Mouse (Mus musculus) right cerebral cortex, adult 2 months (tissue): ENCODE data around the gene Hoxc8.

Source experiments
- DNase-seq, 2 experiments: peaks; one replicate each; pipeline ENCODE4 v3.0.0; 2021 to 2022; ENCODE audit warnings: low spot score in 2 of 2

Gene Hoxc8

DNA sequence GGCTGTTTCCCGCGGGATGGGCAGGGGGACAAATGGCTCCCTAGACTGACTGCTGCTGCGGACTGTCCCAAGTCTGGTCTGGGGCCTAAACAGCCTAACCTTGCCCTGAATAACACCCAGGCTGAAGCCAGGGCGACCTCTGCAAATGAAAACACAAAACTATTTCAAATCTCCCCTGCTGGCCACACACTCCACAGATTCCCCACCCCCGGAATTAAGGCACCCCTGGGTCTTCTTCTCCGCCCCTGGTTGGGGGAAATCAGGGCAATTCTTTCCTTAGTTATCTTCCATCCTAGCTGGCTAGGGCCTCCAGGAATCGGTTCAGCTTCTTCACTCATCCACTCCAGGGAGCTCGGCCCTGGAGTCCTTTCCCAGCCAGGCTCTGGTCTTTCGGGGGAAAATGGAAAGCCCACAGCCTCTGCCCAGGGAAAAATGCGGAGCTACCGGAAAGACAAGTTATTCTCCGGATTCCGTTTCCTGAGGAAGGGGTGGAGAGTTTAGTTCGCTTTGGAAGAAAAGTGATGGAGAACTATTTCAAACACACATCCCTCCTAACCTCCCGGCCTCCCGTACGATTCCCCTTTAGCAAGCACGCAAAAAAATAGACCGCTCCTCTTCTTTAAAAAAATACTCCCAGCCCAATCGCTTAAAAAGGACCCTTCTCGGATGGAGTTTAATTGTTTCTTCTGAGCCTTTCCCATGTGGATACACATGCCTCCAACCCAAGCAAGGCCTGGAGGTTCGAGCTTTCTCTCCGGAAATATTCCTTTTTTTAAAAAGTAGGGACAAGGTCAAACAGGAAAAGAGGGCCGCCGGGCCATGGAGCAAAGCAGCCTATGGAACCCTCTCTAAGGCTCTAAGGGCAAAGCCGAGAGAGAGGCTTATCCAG, 25.2 kb upstream of the Hoxc8 start:
- no peak for DNase-seq

DNA sequence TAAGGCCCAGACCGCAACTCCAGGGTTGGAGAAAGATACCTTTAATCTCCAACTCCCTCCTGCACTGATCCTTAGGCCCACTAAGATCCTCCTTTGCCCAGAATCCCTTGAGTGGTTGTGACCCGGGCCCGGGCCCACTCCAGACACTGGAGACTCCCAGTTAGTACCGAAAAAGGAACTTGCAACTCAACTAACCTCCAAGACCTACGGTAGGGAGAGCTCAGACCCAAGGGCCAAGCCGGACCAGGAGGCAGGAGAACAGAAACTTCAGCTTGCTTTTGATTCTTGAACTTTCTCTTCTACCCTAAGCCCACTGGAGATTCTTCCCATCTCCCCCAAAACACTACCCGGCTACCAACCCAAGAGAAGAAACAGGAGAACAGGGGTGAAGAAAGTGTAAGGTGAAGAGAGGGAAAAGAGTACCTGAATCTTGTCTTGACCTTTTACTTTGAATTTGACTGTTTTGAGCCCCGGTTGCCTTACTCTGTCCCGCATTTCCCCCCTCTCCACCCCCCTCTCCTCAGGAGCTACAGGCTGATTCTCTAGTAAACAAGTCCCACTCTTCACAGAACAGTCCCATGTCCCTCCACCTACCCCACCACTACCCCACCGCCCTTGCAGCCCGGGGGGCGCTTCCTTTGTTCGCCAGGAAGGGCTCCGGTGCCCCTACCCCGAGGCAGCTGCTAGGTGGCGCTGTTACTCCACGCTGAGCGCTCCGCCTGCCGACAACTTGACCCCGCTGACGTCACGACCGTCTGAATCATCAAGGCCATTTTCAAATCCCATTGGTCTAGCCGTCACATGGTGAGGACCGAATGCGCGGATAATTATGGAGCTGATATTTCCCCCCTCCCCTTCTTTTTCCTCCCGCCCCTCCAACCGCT, 24.3 kb upstream of the Hoxc8 start:
- no peak for DNase-seq

DNA sequence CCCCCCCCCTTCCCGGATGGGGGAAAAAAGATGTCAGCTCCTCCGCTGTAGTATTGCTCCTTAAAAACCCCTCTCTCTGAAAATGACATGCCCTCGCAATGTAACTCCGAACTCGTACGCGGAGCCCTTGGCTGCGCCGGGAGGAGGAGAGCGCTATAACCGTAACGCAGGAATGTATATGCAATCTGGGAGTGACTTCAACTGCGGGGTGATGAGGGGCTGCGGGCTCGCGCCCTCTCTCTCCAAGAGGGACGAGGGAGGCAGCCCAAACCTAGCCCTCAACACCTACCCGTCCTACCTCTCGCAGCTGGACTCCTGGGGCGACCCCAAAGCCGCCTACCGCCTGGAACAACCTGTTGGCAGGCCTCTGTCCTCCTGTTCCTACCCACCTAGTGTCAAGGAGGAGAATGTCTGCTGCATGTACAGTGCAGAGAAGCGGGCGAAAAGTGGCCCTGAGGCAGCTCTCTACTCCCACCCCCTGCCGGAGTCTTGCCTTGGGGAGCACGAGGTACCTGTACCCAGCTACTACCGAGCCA, 23.6 kb upstream of the Hoxc8 start, which contains the start of gene Hoxc10:
Gene Hoxc10 (plus strand): TSS at position 21 of the 536 bp plus-strand sequence.
- DNase-seq: no peak

DNA sequence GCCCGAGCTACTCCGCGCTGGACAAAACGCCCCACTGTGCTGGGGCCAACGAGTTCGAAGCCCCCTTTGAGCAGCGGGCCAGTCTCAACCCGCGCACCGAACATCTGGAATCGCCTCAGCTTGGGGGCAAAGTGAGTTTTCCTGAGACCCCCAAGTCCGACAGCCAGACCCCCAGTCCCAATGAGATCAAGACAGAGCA, 23.2 kb upstream of the Hoxc8 start, which contains the start of gene Hoxc5:
Gene Hoxc5 (plus strand): TSS at position 132 of the 199 bp plus-strand sequence.
- DNase-seq: no peak

DNA sequence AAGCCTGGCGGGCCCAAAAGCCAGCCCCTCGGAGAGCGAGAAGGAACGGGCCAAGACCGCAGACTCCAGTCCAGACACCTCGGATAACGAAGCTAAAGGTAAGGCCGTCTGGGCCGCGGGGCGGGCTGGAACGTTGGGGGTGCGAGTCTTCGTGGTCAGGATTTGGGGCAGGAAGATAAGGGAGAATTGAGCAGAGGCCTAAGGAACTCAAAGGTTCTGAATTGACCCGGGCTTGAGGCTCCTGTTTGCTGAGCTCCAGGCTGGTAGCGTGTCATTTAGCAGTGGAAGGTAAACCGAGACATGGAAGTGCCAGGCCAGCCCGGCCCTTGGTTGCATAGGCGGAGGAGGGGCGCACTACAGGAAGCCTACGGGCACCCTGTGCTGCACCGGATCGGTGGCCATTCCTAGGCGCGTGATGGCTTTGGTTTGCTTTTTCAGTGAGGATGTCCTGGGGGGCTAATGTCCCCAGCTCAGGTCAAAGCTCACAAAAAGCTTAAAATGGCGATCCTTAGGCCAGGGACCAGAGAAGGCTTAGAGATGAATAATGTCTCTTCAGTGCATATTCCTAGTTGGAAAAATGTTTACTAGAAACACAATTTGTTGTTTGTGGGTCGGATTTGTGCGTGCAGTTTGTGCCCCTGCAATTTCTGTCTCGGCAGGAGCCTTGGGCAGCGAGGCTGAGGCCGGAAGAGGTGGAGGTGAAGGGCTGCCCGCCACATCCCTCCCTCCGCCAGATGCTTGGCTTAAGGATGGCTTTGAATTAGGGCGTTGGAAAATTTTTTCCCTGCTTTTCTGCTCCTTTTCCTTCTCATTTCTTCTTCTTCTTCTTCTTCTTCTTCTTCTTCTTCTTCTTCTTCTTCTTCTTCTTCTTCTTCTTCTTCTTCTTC, 22.7 kb upstream of the Hoxc8 start:
- DNase-seq: no peak

DNA sequence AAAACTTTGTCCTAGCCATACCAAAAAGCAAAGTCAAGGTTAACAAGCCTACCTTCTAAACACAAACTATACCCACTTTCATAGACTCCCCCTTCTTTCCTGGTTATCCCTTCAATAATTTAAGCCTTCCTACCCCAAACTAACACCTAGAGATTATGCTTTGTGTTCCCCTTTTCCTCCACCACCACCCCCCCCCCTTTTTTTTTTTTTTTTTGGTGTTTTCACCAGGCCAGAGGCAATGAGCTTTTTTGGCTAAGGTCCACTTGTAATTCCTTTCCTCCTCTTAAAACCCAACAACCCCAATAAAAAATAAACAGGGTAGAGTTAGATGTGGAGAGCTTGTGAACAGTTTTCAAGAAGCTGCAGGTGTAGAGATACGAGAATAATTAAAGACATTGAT, 21.1 kb upstream of the Hoxc8 start:
- no peak for DNase-seq

DNA sequence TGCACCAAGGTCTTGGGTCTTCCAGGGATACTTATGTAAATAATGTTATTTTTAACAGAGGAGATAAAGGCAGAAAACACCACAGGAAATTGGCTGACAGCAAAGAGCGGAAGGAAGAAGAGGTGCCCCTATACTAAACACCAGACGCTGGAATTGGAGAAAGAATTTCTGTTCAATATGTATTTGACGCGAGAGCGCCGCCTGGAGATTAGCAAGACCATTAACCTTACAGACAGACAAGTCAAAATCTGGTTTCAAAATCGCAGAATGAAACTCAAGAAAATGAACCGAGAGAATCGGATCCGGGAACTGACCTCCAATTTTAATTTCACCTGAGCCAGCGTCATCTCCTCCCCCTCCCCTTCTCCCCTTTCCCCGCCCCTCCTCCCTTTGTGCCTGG, 19.7 kb upstream of the Hoxc8 start:
- DNase-seq: no peak

DNA sequence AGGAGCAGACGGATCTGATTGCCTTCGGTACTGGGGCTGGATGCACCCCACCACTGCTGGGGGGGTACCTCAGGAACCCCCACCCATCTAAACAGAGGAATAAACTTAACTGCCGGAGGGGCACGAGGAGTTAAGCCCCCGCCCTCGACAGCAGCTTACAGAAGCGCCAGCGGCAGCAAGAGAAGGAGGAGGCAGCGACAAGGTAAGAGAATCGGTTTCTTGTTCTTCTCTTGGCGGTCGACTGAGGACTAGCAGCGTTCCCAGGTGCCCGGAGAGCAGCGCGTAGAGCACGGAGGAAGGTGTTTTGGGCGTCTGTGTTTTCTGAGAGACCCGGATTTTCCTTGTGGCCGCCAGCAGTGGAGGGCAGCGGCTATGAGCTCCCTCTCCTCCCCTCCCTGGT, 18.2 kb upstream of the Hoxc8 start:
- no peak for DNase-seq

DNA sequence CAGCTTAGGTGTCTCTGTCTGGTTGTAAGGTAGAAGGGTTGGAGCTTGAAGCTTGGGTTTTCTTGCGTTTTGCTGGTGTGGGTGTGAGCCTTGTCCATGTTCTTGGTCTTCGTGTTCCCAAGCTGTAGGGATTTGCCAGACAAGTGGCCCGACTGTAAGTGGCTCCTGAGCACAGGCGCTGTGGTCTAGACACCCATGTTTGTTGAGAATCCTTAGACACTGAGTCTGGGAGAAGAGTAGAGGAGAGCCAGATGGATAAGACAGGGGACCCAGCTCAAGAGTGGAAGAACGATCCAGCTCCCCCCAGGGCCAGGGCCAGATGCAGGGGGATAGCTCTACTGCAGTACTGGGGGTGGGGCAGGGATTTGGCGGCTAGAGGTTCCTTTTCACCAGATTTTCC, 17.7 kb upstream of the Hoxc8 start:
- no peak for DNase-seq

DNA sequence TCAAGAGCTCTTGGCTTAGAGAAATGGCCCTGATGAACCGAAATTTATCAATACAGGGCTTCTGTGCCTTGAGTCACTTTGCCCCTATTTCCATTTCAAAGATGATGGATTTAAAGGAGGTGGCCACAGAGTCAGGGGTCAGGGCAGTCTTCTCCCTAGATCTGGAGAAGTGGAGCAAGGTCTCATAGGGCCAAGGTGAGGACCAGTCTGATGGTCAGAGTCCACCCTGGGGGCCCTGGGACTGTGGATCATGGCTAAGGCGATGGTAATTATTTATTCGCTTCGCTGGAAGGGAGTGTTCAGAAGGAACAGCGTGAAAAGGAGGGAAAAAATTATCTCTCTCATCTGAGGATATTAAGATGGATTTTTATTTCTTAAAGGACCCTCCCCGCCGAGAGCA, 15.4 kb upstream of the Hoxc8 start:
- no peak for DNase-seq

DNA sequence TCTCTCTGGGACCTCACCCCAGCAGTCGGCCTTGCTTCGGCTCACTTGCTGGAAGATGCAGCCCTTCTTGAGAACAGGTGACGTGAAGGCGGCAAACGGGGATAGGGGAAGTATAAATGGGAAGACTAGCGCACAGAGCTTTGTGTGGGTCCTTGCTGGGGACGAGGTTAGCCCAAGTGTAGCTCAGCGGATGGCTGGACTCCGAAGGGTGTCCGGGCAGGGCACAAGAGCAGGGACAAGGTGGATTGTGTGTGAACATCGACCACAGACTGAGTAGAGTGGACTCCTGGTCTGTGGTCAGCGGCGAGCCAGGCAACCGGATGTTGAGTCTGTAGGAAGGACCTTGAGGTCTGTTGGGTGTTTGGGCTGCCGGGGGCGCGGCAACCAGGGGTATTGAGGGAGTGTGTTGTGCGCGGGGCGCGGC, 14.7 kb upstream of the Hoxc8 start:
- DNase-seq: no peak

DNA sequence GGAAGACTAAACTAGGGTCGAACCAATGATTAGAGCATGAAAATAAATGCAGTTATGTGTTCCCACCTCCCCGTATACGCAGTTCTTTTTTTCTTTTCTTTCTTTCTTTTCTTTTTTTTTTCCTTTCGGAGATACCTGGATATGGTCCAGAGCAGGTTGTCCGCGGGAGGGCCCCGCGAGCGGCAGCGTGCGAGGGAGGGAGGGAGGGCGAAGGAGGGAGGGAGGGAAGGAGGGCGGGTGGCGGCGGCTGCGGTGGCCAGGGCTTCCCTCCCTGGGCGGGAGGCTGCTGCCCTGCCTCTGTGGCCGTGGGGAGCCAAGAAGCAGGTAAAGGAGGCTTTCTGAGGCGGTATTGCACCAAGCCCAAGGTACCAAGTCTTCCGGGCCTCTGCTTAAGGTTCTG, 14.2 kb upstream of the Hoxc8 start, which contains the start of gene Hoxc9:
Gene Hoxc9 (plus strand): TSS at position 269 of the 400 bp plus-strand sequence.
- DNase-seq: no peak

DNA sequence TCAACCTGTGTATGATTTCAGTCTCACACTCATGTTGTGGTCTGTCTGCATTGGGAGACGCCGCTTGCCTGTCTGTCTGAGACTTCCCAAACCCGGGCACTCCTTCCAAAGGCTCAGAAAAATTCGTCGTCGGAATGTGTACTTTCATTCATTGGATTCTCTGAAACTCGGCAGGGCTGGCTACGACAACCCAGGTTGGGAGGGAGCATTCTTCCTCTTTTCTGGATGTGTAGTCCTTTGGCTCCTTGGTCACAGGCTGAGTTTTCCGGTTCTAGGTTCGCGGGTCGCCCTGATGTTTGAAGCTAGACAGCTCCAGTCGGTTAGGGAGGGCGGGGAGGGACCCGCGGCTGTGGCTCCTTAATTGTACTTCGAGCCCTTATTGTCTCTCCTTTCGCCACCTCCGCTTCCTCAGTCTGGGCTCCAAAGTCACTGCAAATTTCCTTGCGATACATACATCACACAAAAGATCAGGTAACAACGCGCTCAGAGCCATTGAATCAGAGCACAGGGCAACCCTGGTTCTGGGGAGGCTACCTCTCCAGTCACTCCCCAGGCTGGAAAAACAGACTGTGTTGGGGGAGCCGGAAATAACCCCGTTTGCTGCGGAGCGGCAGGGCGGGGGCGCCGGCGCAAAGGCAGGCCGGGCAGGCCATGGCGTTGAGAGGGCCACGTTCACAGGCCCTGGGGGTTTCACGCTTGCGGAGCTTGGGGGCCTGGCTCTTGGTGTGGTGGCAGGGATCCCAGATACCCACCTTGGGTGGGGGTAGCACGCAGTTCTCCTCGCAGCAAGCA, 13.6 kb upstream of the Hoxc8 start:
- DNase-seq: no peak

DNA sequence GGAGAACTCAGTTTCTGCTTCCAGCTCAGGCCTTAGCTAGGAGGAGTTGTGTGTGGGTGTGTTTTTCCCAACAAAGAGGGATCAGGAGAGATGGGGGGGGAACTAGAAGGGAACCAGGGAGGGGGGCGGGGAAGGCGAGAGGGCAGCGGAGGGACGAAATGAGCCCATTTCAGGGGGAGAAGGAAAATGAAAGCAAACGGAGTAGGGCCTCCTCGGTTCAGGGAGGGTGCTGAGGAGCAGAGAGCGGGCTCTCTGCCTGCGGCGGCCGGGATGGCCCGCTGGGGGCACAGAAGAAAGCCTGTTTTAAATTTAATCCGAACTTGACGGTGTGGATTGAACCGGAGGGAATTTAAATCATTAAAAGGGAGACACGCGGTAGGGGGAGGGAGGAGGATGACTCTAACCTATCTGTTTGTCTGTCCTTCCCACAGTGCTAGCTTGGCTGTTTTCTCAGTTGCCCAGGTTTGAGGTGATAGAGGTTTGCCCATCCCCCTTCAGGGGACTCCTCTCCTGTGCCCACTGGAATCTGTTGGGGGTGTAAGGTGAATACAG, 12.9 kb upstream of the Hoxc8 start:
- no peak for DNase-seq

DNA sequence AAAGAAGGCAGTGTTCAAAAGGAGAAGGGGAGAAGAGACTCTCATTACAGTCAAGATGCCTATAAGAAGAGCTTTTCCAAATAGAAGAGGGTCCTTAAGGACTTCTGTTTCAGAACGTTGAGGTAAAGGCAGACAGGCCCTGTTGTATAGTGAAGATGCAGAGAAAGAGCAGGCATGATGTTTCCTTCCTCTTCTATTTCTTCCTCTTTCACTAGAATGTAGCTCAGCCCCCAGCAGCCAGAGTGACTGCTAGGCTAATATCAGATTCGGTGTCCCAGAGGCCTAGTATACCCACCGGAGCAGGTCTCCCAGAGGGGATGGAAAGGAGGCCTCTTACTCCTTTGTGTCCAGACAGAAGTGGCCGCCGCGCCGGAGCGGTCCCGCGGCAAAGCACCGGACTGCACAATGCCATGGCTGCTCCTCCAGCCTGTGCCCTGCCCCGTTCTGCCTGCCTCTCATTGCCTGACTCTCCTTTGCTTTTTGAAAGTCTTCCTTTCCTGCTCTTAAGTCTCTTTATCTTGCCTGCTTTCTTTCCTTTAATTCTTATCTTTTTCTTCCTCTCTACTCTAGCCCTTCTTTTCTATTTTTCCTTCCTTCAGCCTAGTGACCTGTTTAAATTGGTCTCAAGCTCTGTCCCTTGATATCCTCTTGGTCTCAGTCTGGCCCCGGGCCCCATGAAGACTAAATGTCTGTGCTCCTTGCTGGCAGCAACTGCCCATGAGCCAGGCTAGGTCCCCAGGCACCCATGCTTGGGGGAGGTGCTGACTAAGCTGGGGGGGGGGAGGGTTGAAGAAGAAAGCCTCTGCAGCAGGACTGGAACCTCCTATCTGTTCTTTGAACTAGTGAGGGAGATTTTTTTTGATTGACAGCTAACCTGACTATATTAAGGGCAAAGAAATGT, 11.5 kb upstream of the Hoxc8 start:
- DNase-seq: no peak

DNA sequence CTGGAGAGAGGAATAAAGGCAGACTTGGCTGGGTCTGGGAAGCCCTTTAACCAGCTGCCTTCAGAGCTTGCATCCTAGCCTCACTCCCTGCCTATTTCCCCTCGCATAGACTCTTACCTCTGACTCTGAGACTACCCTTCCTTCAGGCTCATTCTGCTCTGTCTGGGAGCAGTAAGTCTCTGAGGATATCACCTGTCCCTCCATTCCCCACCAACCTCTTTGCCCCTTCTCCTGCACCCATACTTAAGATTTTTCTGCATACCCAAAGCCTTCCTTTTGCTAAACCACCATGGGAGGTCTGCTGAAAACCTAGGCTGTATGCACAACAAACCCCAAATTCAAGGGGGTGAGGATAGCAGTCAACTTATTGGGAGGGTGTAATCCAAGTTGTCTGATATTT, 10.5 kb upstream of the Hoxc8 start:
- DNase-seq: no peak

DNA sequence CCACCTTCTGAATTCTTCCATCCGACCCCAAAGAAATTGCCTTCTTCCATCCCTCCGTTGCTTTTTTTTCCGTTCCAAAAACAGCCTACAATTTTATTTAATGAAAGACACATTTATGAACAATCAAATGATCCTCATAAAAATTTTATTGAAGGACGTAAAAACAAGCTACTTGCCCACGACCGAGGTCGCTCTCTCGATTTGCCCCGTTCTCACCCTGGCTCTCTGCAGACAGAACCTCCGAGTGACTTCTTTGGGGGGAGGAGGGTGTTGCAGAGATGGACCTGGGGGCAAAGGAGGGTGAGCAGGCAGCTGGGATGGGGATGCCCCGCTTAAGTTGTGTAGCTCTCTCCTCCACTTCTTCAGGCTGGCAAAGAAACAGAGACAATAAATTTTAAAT, 10.1 kb upstream of the Hoxc8 start:
- no peak for DNase-seq

DNA sequence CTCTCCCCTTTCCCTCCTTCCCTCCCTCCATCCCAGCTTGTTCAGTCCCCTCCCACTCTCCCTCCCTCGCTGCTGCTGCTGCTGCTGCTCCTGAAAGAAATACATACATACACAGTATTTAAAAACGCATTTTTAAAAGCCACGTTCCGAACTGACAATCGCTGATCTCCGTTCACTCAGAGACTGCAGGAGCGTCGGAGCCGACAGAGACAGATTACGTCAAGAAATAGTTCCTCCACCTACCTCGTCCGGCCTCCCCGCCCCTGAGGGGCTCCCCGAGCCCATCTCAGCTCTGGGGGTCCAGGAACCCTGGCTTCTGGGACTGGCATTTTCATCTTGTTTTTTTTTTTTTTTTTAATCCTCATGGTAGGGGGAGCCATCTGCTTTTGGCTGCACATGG, 9.5 kb upstream of the Hoxc8 start:
- DNase-seq: no peak
